Mouse (Mus musculus) lung, adult 2 months (tissue): ENCODE measurements around the gene Flvcr1. TPM values are rescaled to one million over a fixed set of nuclear protein-coding genes. Genes with fewer than 3 reads are reported as not detected.

Experiments
- DNase-seq: peaks from one replicate; pipeline ENCODE4 v3.0.0; 2022
- H3K4me1 ChIP-seq: fragments of 200-500 bp; 2 replicates; pipeline ENCODE4 v1.6.1; 2011; ENCODE audit warnings: low read length; ENCODE audit not compliant: control insufficient read depth, insufficient read depth
- H3K4me3 ChIP-seq: fragments of 200-500 bp; replicated peaks from 2 replicates; pipeline ENCODE3; 2011; ENCODE audit warnings: low read depth, mild to moderate bottlenecking, control low read depth, low read length; ENCODE audit errors: extremely low read depth
- CTCF ChIP-seq: fragments of 200-500 bp; IDR thresholded peaks from 2 replicates; pipeline ENCODE4 v1.5.1; 2011; ENCODE audit warnings: mild to moderate bottlenecking, low read length, control low read depth; ENCODE audit not compliant: insufficient read depth
- POLR2A ChIP-seq: fragments of 200-500 bp; IDR thresholded peaks from 2 replicates; pipeline ENCODE4 v1.6.1; 2011; ENCODE audit warnings: low read depth, mild to moderate bottlenecking, control low read depth, low read length, borderline replicate concordance; ENCODE audit errors: extremely low read depth
- WGBS: fragments of 180-500 bp; shearing (Covaris S2); methylation state at CpG from one replicate; pipeline ENCODE4 v1.1.7; 2018; 5-methylcytosine and 5-hydroxymethylcytosine counted together
- polyA plus RNA-seq: library from polyadenylated mRNA; depleted of rRNA; stranded (reverse); fragments of >200 nt; gene quantifications from 2 replicates; pipeline ENCODE4 v1.2.3, GENCODE M21; 2012

Flvcr1 gene
- polyA plus RNA-seq, 1 experiment, result 19.9 TPM

- TF ChIP-seq CTCF (no peak), POLR2A (no peak)
- Histone ChIP-seq H3K4me1 (peaks cover 8% of the 10 kb centered on the region), H3K4me3 (no peak overlapping the region)
- 29% methylated on average over 2 of the region's 2 CpGs for WGBS
- DNase-seq, result no peak
These were observed 2.8 kb downstream of the Flvcr1 start for GRCm38 (mm10) chr1:191023140-191023539.

GRCm38 (mm10) chr1:191021016-191021415 is 4.9 kb downstream of the Flvcr1 start:
- Histone ChIP-seq H3K4me3 (no peak overlapping the region), H3K4me1 (peaks cover 4% of the 10 kb centered on the region; the same call in 1 of the 2 replicates)
- 90% methylated on average over 7 of the region's 7 CpGs for WGBS
- DNase-seq, result no peak
- TF ChIP-seq CTCF (no peak), POLR2A (no peak)

- TF ChIP-seq POLR2A, result no peak
- no peak for TF ChIP-seq CTCF
- no peak for DNase-seq
- H3K4me1 ChIP-seq, result peaks cover 4% of the 10 kb centered on the region; the same call in 1 of the 2 replicates
- WGBS, result 86% methylated on average over 3 of the region's 3 CpGs
- no peak overlapping the region for H3K4me3 ChIP-seq
These were observed 5.6 kb downstream of the Flvcr1 start for GRCm38 (mm10) chr1:191020217-191020924.

GRCm38 (mm10) chr1:191019803-191020202 is 6.2 kb downstream of the Flvcr1 start:
- WGBS, result 93% methylated on average over 5 of the region's 5 CpGs
- no peak for TF ChIP-seq POLR2A
- Histone ChIP-seq H3K4me1 (peaks cover 2% of the 10 kb centered on the region; the same call in 1 of the 2 replicates), H3K4me3 (no peak overlapping the region)
- DNase-seq, result no peak

GRCm38 (mm10) chr1:191014271-191014670 is 11.7 kb downstream of the Flvcr1 start:
- Histone ChIP-seq H3K4me1 (no peaks in the 10 kb centered on the region), H3K4me3 (no peak overlapping the region)
- no peak for TF ChIP-seq POLR2A
- TF ChIP-seq CTCF, result no peak
- WGBS, result 96% methylated on average over 3 of the region's 3 CpGs
- no peak for DNase-seq

GRCm38 (mm10) chr1:191008707-191009106 is 17.3 kb downstream of the Flvcr1 start:
- no peak for DNase-seq
- H3K4me1 ChIP-seq, result no peaks in the 10 kb centered on the region
- 97% methylated on average over 5 of the region's 5 CpGs for WGBS
- 0 out of 2 replicates have a peak, but pooled peaks have one; percentile 17 for TF ChIP-seq CTCF
- TF ChIP-seq POLR2A, result no peak
- no peak overlapping the region for H3K4me3 ChIP-seq

- WGBS, result 61% methylated on average over 6 of the region's 6 CpGs
- H3K4me3 ChIP-seq, result no peak overlapping the region
- DNase-seq, result no peak
These were observed 23.8 kb downstream of the Flvcr1 start for GRCm38 (mm10) chr1:191002201-191002600.

GRCm38 (mm10) chr1:191000686-191001085 is 25.3 kb downstream of the Flvcr1 start:
- Histone ChIP-seq H3K4me1 (no peaks in the 10 kb centered on the region), H3K4me3 (no peak overlapping the region)
- TF ChIP-seq CTCF (no peak), POLR2A (no peak)
- 80% methylated on average over 3 of the region's 3 CpGs for WGBS
- DNase-seq, result no peak

More at GRCm38 (mm10) chr1:191002201-191002600, 23.8 kb downstream of the Flvcr1 start:
- H3K4me1 ChIP-seq, result no peaks in the 10 kb centered on the region
- TF ChIP-seq CTCF, result peak; percentile 51; the same call in 1 of the 2 replicates
- no peak for TF ChIP-seq POLR2A

GRCm38 (mm10) chr1:190998027-190998426 is 27.9 kb downstream of the Flvcr1 start:
- Histone ChIP-seq H3K4me3 (no peak overlapping the region), H3K4me1 (no peaks in the 10 kb centered on the region)
- TF ChIP-seq POLR2A, result no peak
- no peak for TF ChIP-seq CTCF
- no peak for DNase-seq
- 60% methylated on average over 1 of the region's 1 CpGs for WGBS

- no peaks in the 10 kb centered on the region for H3K4me1 ChIP-seq
- DNase-seq, result no peak
- no peak for TF ChIP-seq CTCF
- TF ChIP-seq POLR2A, result no peak
- H3K4me3 ChIP-seq, result no peak overlapping the region
- WGBS, result 69% methylated on average over 6 of the region's 6 CpGs
These were observed 29.5 kb downstream of the Flvcr1 start for GRCm38 (mm10) chr1:190996346-190996877.
